Mouse (Mus musculus) layer of hippocampus, adult 9-11 months (tissue): Measurements from ENCODE around the gene Klrb1c.
A peak's percentile ranks its signal among the peaks of the same experiment; 100 is the strongest.
"Not testable (repeated sequence)": the region's sequence is repeated elsewhere in the genome, so short reads cannot be mapped to it uniquely, and the experiment has no call there.

Experiments used
- DNase-seq: peaks from one replicate; pipeline ENCODE4 v3.0.0; 2022

The Klrb1c gene

DNA sequence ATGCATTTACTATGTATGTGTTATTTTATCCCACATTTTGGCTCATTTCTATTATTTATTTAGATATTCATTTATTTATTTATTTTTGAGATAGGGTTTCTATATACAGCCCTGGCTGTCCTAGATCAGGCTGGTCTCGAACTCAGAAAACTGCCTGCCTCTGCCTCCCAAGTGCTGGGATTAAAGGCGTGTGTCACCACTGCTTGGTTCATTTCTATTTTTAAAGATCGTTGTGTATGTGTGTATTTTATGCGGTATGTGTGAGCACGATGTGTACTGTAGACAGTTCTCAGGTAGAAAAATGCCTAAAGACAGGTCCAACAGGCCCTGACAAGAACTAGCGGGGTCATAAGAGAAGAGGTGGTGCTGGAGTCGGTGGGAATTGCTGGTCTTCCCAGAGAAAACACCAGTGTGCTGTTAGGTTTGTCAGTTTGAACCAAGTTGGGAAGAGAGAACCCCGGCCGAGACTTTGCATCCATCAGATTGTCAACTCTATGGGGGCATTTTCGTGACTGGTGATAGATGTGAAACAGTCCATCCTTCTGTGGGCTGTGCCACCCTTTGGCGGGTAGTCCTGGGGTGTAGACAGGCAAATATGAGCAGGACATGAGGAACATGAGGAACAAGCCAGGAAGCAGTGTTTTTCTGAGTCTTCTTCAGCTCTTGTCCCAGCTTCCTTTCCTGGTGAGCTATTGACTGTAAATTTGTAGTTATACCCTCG is 8.3 kb upstream of the Klrb1c start:
- DNase-seq: no peak

- DNase-seq: no peak
Observed at GRCm38 (mm10) chr6:128796321-128796955, 7.4 kb upstream of the Klrb1c start.

DNA sequence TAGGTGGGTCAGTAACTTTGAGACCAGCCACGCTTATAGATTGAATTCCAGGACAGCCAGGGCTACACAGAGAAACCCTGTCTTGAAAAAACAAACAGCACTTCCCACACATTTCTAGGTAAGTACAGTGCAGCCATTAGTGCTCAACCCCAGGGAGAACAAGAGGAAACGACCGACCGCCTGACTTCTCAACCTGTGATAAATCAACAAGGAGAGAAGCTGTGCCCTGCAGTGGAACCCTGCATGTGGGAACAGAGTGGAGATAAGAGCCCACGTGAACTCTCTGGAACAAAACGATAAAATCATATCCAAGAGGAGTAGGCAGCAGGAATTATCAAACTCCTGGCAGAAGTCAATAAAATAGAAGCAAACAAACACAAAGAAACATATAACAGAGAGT is 4.7 kb upstream of the Klrb1c start:
- DNase-seq: no peak

DNA sequence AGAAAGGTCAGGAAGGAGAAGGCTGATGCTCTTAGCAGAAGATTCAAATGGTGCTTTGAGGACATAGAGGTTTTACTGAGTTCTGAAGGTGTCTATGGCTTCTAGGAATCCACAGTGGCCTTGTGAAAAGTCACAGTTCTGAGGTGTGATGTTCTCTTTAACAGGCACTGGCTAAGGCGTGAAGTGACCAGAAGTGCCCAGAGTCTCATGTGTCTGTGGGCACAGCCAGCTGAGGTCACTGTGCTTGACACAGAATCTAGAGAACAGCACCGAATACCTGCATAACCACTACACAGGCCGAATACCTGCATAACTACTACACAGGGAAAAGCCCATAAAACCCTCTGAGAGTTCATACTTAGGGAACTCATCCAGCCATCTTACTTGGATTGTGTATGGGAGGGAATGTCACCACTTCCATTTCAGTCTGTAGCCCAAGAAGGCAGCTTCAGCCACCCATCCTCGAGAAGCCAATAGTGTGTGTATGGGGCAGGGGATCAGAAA is 1.5 kb upstream of the Klrb1c start:
- DNase-seq: not testable (repeated sequence)

DNA sequence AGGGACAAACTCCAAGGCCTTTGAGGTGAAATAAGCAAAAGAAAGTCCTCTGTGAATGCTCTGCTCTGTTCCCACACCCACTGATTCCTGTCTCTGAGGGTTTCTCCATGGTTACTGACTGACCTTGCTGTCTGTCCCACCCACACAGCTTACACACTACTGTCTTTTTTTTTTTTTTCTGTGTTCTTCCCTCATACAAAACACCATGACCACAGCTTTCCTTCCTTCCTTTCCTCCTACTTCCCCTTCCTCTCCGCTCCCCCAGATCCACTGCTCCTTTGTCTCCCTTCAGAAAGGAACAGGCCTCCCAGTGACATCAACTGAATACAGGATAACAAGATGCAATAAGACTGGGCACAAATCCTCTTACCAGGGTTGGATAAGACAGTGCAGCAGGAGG is 498 bp downstream of the Klrb1c start:
- DNase-seq: no peak

DNA sequence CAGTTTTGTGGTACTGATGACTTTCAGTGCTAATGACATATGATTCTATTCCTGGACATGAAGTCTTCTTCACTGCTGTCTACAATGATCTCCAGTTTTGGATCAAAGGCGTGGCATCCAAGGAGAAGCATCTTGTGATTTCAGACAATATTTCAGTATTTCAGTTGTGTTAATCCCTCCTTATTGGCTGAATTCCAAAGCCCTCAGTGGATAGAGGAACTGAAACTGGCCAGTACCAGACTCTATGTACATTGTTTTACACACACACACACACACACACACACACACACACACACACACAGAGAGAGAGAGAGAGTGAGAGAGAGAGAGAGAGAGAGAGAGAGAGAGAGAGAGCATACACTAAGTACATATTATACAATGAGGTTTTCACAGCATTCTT is 2.6 kb downstream of the Klrb1c start:
- DNase-seq: not testable (repeated sequence)

DNA sequence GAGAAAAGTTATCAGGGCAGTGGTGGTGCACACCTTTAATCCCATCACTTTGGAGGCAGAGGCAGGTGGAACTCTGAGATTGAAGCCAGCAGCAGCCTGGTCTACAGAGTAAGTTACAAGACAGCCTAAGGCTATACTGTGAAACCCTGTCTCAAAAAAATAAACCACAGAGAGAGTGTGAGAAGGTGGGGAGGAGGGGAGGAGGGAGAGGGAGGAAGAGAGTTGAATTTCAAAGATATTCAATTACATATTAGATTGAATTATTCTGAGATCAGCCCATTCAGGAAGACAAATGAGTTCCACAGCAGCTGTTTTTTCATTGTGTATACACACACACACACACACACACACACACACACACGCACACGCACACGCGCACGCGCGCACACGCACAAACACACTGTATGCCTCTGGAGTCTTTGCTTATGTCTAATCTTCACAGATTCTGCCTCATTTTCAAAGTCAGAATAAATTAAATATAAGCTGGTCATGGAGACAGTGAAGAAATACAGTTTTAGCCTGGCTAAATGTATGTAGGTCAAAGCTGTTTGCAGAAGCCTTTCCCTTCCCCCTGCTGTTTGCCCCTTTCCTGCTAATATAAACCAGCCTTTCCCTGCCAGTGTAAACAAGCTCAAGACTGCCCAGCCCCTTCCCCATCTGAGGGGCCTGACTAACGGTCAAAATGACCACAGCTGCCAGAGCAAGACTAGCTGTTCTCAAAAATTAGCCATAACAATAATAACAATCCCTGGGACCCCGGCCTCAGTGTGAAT is 19.3 kb downstream of the Klrb1c start:
- no peak for DNase-seq

GRCm38 (mm10) chr6:128768047-128768446 is 21.0 kb downstream of the Klrb1c start:
- DNase-seq: no peak

GRCm38 (mm10) chr6:128766486-128767254 is 22.3 kb downstream of the Klrb1c start:
- not testable (repeated sequence) for DNase-seq

DNA sequence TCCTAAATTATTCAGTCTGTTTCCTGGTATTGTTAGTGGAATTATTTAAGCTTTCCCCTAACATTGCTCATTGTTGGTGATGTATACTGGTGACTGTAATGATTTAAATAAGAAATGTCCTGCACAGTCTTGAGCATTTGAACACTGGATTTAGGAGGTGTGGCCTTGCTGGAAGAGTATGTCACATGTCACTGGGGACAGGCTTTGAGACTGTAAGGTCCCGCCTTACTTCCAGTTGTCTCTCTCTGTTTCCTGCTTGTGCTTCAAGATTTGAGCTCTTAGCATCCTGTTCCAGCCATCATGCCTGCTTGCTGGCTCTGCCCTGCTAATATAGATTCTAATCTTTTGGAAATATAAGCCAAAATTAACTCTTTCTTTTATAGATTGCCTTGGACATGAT is 23.8 kb downstream of the Klrb1c start:
- DNase-seq: no peak

DNA sequence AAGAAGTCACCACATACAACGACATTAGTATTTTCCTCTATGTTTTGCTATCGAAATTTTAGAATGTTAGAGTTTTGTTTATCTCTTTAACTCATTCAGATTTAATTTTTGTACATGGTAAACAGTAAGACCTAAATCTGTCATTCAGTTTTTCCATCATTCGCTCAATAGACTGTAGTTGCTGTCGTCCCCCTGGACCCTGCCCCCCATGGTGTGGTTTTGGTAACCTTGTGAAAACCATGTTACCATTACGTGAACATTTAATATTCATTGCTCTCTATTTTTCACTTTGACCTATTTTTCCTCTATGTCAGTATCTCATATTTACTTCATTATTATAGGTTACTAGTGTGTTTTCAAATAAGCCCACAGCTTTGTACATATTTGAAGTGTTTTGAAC is 24.4 kb downstream of the Klrb1c start:
- DNase-seq: no peak

DNA sequence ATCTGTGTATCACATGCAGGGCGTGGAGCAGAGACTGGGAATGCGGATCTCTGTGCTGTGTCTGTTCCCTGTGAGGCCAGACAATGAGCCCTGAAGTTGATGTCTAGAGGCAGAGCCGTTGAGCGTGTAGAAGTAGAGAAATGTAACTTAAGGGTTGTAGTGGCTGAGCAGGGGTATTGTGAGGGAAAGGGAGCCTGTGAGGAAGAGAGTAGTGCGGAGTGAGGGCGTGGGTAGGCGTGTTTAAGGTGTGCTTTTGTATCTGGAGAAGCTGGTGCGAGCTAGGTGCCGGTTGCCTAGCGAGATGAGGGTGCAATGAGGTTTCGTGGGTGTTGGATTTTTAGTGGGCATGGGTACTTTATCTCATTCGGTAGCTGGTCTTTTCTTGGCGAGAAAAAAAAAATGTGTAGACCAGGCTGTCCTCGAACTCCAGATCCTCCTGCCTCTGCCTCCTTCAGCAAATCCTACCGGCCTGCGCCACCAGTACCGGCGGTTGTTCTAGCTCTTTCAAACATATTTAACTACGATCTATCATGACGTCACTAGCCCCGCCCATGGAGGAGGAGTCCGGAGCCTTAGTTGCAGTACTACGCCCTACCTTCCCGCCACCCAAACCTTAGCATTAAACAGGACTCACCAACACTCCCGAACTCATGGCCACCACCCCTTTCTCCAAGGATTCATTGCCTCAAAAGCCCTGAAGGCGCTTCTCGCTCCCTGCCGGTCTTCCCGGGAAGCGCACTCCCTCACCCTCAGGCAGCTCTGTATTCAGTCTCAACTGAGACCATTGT is 25.1 kb downstream of the Klrb1c start:
- DNase-seq: peak; percentile 99

DNA sequence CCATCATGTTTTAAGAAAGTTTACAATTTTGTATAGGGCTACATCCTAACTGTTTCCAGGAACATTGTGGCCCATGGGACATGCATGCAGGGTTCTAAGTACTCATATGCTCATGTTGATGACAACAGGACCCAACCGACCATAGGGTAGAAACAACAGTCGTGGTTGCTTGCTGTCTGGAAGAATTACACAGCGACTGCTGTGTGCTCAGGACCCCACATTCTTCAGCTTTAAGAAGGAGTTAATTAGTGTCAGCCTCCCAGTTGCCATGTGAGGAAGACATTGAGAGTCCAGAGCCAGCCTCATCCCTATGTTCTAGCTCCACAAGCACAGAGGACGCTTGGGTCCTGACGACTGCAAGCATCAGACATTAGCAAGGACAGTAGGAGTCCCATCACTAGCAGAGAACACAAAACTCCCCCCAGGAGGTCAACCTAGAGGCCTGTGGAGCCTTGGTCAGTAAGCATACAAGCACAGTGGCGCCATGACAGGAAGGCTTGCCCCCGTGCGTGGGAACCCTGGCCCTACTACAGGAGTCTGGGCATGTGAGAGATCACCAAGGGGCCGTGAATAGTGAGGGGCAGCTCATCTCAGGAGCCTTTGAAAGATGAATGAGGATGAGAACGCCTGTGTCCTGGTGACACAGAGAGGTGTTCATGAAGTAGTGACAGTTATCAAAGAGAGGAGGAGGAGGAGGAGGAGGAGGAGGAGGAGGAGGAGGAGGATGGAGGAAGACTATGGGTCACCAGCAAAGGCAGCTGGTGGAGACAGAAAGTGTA is 25.9 kb downstream of the Klrb1c start:
- DNase-seq: not testable (repeated sequence)

GRCm38 (mm10) chr6:128761144-128761540 is 27.9 kb downstream of the Klrb1c start:
- no peak for DNase-seq

DNA sequence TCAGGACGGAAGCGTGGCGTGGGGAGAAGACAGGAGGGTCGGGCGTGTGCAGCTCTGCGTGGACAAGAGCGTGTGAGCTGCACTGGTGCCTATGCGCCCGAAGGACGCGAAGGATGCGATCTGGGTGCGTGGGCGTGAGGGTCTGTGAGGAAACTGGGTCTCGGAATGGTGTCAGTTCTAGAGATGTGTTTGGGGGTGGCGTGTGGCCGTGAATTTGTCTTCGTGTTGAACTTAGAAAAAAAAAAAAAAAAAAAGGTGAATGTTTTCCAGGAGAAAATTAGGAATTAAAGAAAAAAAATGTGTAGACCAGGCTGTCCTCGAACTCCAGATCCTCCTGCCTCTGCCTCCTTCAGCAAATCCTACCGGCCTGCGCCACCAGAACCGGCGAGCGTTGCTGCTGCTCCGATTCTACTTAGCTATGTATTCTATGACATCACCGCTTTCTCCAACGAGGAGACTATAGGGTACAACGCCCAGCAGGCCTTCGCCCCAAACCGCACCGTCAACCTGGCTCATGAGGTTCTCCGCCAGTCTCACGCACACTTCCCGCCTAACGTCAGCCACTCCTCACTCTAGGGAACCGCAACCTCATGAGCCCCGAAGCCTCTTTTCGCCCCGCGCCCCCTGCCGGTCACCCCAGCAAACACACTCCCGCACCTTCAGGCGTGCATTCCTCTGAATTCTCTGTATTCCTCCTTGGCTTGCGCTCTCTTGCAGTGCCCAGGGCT is 28.4 kb downstream of the Klrb1c start:
- peak; percentile 86 for DNase-seq

GRCm38 (mm10) chr6:128760016-128760415 is 29.0 kb downstream of the Klrb1c start:
- peak; percentile 86 for DNase-seq

DNA sequence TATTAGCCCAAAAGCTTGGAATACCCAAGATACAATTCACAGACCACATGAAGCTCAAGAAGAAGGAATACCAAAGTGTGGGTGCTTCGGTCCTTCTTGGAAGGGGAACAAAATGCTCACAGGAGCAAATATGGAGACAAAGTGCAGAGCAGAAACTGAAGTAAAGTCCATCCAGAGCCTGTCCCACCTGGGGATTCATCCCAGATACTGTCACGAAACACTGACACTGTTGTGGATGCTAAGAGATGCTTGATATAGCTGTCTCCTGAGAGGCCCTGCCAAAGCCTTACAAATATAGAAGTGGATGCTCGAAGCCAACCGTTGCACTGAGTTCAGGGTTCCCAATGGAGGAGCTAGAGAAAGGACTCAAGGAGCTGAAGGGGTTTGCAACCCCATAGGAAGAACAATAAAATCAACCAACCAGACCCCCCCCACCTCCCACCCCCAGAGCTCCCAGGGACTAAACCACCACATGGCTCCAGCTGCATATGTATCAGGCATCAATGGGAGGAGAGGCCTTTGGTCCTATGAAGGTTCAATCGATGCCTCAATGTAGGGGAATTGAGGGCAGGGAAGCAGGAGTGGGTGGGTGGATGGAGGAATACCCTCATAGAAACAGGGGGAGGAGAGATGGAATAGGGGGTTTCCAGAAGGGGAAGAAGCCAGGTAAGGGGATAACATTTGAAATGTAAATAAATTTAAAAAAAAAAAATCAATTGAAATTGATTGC is 29.6 kb downstream of the Klrb1c start:
- DNase-seq: no peak

- not testable (repeated sequence) for DNase-seq
Observed at GRCm38 (mm10) chr6:128755402-128755763, 33.6 kb downstream of the Klrb1c start.

DNA sequence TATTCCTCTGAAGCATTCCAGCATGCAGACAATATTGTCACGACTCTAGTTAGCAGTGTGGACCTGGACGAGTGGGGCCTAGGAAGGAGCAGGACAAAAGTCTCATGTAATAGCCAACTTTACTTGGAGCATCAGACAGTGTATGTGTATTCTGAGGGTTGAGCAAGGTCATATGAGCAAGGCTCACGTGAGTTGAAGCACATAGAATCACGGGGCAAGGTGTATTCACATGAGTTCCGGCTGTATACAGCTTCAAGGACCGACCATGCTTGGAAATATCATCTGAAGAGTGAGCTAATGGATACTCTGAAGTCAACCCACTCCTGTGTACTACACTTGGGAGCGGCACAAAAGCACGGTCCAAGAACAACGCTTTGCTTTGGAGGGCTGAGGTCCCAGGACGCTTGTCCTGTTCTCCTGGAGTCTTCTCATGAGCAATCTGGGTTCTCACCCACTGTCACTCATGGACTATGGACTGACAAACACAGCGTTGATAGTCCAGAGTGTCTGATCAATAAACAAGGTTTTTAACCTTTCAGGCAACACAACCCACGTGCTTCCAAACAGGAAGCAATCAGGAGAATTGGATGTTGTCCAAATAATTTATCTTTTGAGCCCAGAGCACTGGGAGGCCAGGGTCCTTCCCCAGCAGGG is 34.1 kb downstream of the Klrb1c start:
- DNase-seq: not testable (repeated sequence)
